Mouse (Mus musculus) neural tube, embryonic 15.5 days (tissue): ENCODE measurements around the gene Wwox. TPM values are rescaled to one million over a fixed set of nuclear protein-coding genes. Genes with fewer than 3 reads are reported as not detected.

ENCODE experiments used
- ATAC-seq: fragments of 200-750 bp; cut with Nextera tagmentation; 2 replicates; pipeline ENCODE4 v1.8.0; 2017; ENCODE audit warnings: mild to moderate bottlenecking, moderate TSS enrichment, moderate library complexity; ENCODE audit not compliant: low FRiP score
- H3K27ac ChIP-seq: fragments of 300-500 bp; sonication (generic); replicated peaks from 2 replicates; pipeline ENCODE4 v1.5.1; 2015; ENCODE audit warnings: mild to moderate bottlenecking, inconsistent platforms
- H3K27me3 ChIP-seq: fragments of 300-500 bp; sonication (generic); replicated peaks from 2 replicates; pipeline ENCODE4 v1.6.1; 2015; ENCODE audit warnings: inconsistent platforms
- H3K36me3 ChIP-seq: fragments of 300-500 bp; sonication (generic); 2 replicates; pipeline ENCODE4 v1.6.1; 2015; ENCODE audit warnings: inconsistent platforms
- H3K4me1 ChIP-seq: fragments of 300-500 bp; sonication (generic); 2 replicates; pipeline ENCODE4 v1.6.1; 2015; ENCODE audit warnings: inconsistent platforms
- H3K4me2 ChIP-seq: fragments of 300-500 bp; sonication (generic); 2 replicates; pipeline ENCODE4 v1.6.1; 2015; ENCODE audit warnings: inconsistent platforms, mild to moderate bottlenecking, moderate library complexity
- H3K4me3 ChIP-seq: fragments of 300-500 bp; sonication (generic); replicated peaks from 2 replicates; pipeline ENCODE4 v1.5.1; 2015; ENCODE audit warnings: mild to moderate bottlenecking, inconsistent platforms
- H3K9ac ChIP-seq: fragments of 300-500 bp; sonication (generic); replicated peaks from 2 replicates; pipeline ENCODE4 v1.6.1; 2015; ENCODE audit warnings: mild to moderate bottlenecking, inconsistent platforms
- H3K9me3 ChIP-seq: fragments of 300-500 bp; sonication (generic); replicated peaks from 2 replicates; pipeline ENCODE4 v1.6.1; 2016; ENCODE audit warnings: inconsistent platforms
- WGBS: fragments of 180-500 bp; shearing (Covaris S2); methylation state at CpG from one replicate; pipeline ENCODE4 v1.1.7; 2015; ENCODE audit warnings: mixed read lengths; 5-methylcytosine and 5-hydroxymethylcytosine counted together
- polyA plus RNA-seq: library from polyadenylated mRNA; unstranded; fragments of >200 nt; fragmentation: Nextera tagmentation; extraction: Ambion mirVana; gene quantifications from 2 replicates; pipeline ENCODE4 v1.2.1, GENCODE M21; 2015

The Wwox gene
- polyA plus RNA-seq, 1 experiment from 2014 or later = 12.9 TPM

GRCm38 (mm10) chr8:114899157-114899556 is 459.7 kb downstream of the Wwox start:
- H3K4me1 ChIP-seq = peaks cover 8% of the 10 kb centered on the region
- H3K9me3 ChIP-seq = no peaks in the 10 kb centered on the region
- H3K36me3 ChIP-seq = no peaks in the 10 kb centered on the region
- 25% methylated on average over 12 of the region's 12 CpGs for WGBS
- no peak overlapping the region for H3K4me2 ChIP-seq
- no peak for ATAC-seq
- no peak overlapping the region for H3K4me3 ChIP-seq
- H3K27ac ChIP-seq = no peak overlapping the region
- H3K27me3 ChIP-seq = peaks cover 3% of the 10 kb centered on the region; the same call in 1 of the 2 replicates
- H3K9ac ChIP-seq = no peak overlapping the region

GRCm38 (mm10) chr8:114902584-114902983 is 463.1 kb downstream of the Wwox start:
- 89% methylated on average over 5 of the region's 5 CpGs for WGBS
- no peak overlapping the region for H3K4me2 ChIP-seq
- H3K9ac ChIP-seq = no peak overlapping the region
- no peaks in the 10 kb centered on the region for H3K36me3 ChIP-seq
- no peak for ATAC-seq
- H3K27me3 ChIP-seq = peaks cover 3% of the 10 kb centered on the region; the same call in 1 of the 2 replicates
- H3K27ac ChIP-seq = no peak overlapping the region
- H3K4me1 ChIP-seq = peaks cover 18% of the 10 kb centered on the region
- H3K4me3 ChIP-seq = no peak overlapping the region
- no peaks in the 10 kb centered on the region for H3K9me3 ChIP-seq

- WGBS = 54% methylated on average over 8 of the region's 8 CpGs
- ATAC-seq = no peak
- H3K27ac ChIP-seq = no peak overlapping the region
Measured at GRCm38 (mm10) chr8:114908086-114908485, 468.6 kb downstream of the Wwox start.

GRCm38 (mm10) chr8:114908589-114908988 is 469.1 kb downstream of the Wwox start:
- no peak overlapping the region for H3K4me3 ChIP-seq
- ATAC-seq = no peak
- 80% methylated on average over 7 of the region's 7 CpGs for WGBS
- no peaks in the 10 kb centered on the region for H3K9me3 ChIP-seq
- H3K4me1 ChIP-seq = peaks cover 27% of the 10 kb centered on the region
- no peaks in the 10 kb centered on the region for H3K36me3 ChIP-seq
- H3K27me3 ChIP-seq = no peaks in the 10 kb centered on the region
- no peak overlapping the region for H3K27ac ChIP-seq
- H3K9ac ChIP-seq = no peak overlapping the region
- no peak overlapping the region for H3K4me2 ChIP-seq

More at GRCm38 (mm10) chr8:114908086-114908485, 468.6 kb downstream of the Wwox start:
- Histone ChIP-seq H3K36me3 (no peaks in the 10 kb centered on the region), H3K9me3 (no peaks in the 10 kb centered on the region), H3K4me1 (peaks cover 27% of the 10 kb centered on the region), H3K27me3 (no peaks in the 10 kb centered on the region), H3K4me2 (no peak overlapping the region), H3K4me3 (no peak overlapping the region), H3K9ac (no peak overlapping the region)

GRCm38 (mm10) chr8:114909146-114909545 is 469.7 kb downstream of the Wwox start:
- Histone ChIP-seq H3K36me3 (no peaks in the 10 kb centered on the region), H3K9ac (no peak overlapping the region), H3K4me1 (peaks cover 27% of the 10 kb centered on the region), H3K27ac (no peak overlapping the region), H3K27me3 (no peaks in the 10 kb centered on the region), H3K4me2 (no peak overlapping the region), H3K9me3 (no peaks in the 10 kb centered on the region), H3K4me3 (no peak overlapping the region)
- WGBS = 58% methylated on average over 9 of the region's 9 CpGs
- ATAC-seq = no peak

GRCm38 (mm10) chr8:114911031-114911580 is 471.7 kb downstream of the Wwox start:
- no peak overlapping the region for H3K4me3 ChIP-seq
- no peak overlapping the region for H3K27ac ChIP-seq
- no peak overlapping the region for H3K9ac ChIP-seq
- H3K36me3 ChIP-seq = no peaks in the 10 kb centered on the region
- 18% methylated on average over 17 of the region's 17 CpGs for WGBS
- peak overlapping the region; percentile 40 for H3K4me2 ChIP-seq
- H3K9me3 ChIP-seq = no peaks in the 10 kb centered on the region
- peaks cover 27% of the 10 kb centered on the region for H3K4me1 ChIP-seq
- no peaks in the 10 kb centered on the region; the same call in 1 of the 2 replicates for H3K27me3 ChIP-seq
- ATAC-seq = no peak

- ATAC-seq = no peak
- H3K4me1 ChIP-seq = no peaks in the 10 kb centered on the region
- H3K9me3 ChIP-seq = no peaks in the 10 kb centered on the region
- no peaks in the 10 kb centered on the region for H3K36me3 ChIP-seq
- no peak overlapping the region for H3K4me2 ChIP-seq
- 65% methylated on average over 7 of the region's 7 CpGs for WGBS
- no peak overlapping the region for H3K27ac ChIP-seq
- no peak overlapping the region for H3K9ac ChIP-seq
- H3K4me3 ChIP-seq = no peak overlapping the region
- H3K27me3 ChIP-seq = no peaks in the 10 kb centered on the region
Measured at GRCm38 (mm10) chr8:114923629-114924028, 484.2 kb downstream of the Wwox start.

GRCm38 (mm10) chr8:114927412-114927811 is 488.0 kb downstream of the Wwox start:
- Histone ChIP-seq H3K9me3 (no peaks in the 10 kb centered on the region), H3K36me3 (no peaks in the 10 kb centered on the region), H3K4me3 (no peak overlapping the region), H3K9ac (no peak overlapping the region), H3K4me1 (peaks cover 5% of the 10 kb centered on the region), H3K27me3 (peaks cover 14% of the 10 kb centered on the region; the same call in 1 of the 2 replicates), H3K4me2 (no peak overlapping the region), H3K27ac (no peak overlapping the region)
- 73% methylated on average over 8 of the region's 8 CpGs for WGBS
- ATAC-seq = no peak

- Histone ChIP-seq H3K9me3 (no peaks in the 10 kb centered on the region), H3K27me3 (peaks cover 14% of the 10 kb centered on the region; the same call in 1 of the 2 replicates), H3K4me1 (peaks cover 10% of the 10 kb centered on the region), H3K36me3 (no peaks in the 10 kb centered on the region), H3K4me2 (no peak overlapping the region), H3K9ac (no peak overlapping the region), H3K4me3 (no peak overlapping the region), H3K27ac (no peak overlapping the region)
- no peak for ATAC-seq
- 88% methylated on average over 4 of the region's 4 CpGs for WGBS
Measured at GRCm38 (mm10) chr8:114927917-114928316, 488.5 kb downstream of the Wwox start.

- no peak for ATAC-seq
- H3K4me2 ChIP-seq = no peak overlapping the region
- WGBS = 96% methylated on average over 4 of the region's 4 CpGs
- peaks cover 10% of the 10 kb centered on the region for H3K4me1 ChIP-seq
- no peak overlapping the region for H3K27ac ChIP-seq
- H3K9ac ChIP-seq = no peak overlapping the region
- peaks cover 14% of the 10 kb centered on the region; the same call in 1 of the 2 replicates for H3K27me3 ChIP-seq
- no peak overlapping the region for H3K4me3 ChIP-seq
- no peaks in the 10 kb centered on the region for H3K9me3 ChIP-seq
- no peaks in the 10 kb centered on the region for H3K36me3 ChIP-seq
Measured at GRCm38 (mm10) chr8:114929597-114929996, 490.1 kb downstream of the Wwox start.

- ATAC-seq = no peak
- Histone ChIP-seq H3K4me2 (peak overlapping the region; percentile 39), H3K36me3 (no peaks in the 10 kb centered on the region), H3K4me3 (no peak overlapping the region), H3K9ac (no peak overlapping the region), H3K4me1 (peaks cover 14% of the 10 kb centered on the region), H3K9me3 (no peaks in the 10 kb centered on the region), H3K27me3 (peaks cover 14% of the 10 kb centered on the region; the same call in 1 of the 2 replicates), H3K27ac (no peak overlapping the region)
- WGBS = 16% methylated on average over 18 of the region's 18 CpGs
Measured at GRCm38 (mm10) chr8:114932071-114932630, 492.7 kb downstream of the Wwox start.

GRCm38 (mm10) chr8:114933248-114933647 is 493.8 kb downstream of the Wwox start:
- Histone ChIP-seq H3K9ac (no peak overlapping the region), H3K36me3 (no peaks in the 10 kb centered on the region), H3K4me3 (no peak overlapping the region), H3K4me1 (peaks cover 14% of the 10 kb centered on the region), H3K27me3 (peaks cover 14% of the 10 kb centered on the region), H3K9me3 (no peaks in the 10 kb centered on the region), H3K4me2 (no peak overlapping the region), H3K27ac (no peak overlapping the region)
- ATAC-seq = no peak
- 75% methylated on average over 1 of the region's 1 CpGs for WGBS
